Mouse (Mus musculus): ENCODE measurements around the gene Ms4a6c. TPM values are rescaled to one million over a fixed set of nuclear protein-coding genes. Genes with fewer than 3 reads are reported as not detected.
"Not testable (repeated sequence)": the region's sequence is repeated elsewhere in the genome, so short reads cannot be mapped to it uniquely, and the experiment has no call there.

Ms4a6c gene
- total RNA-seq, 4 experiments from 2014 or later: 0.76 to 5.8 (median 2.8) TPM

DNA sequence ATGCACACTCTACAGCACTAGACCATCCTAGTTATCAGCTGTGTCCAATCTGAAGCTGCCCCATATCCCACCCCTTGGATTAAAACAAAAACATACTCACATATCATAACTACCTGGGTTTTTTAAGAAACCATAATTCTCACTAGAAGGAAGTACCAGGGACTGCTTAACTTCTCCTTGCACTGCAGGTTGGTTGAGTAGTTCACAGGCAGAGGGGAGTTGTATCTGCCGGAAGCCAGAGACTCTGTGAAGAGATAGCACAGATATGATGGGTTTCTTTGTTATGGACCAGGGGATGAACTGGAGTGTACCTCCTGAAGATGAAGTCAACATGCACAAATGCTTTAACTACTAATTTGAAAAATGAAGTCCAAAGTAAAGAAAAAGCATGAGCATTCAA, 31.6 kb downstream of the Ms4a6c start:
- DNase-seq (ENCODE audit: low spot score in 2 of 2): no peak

DNA sequence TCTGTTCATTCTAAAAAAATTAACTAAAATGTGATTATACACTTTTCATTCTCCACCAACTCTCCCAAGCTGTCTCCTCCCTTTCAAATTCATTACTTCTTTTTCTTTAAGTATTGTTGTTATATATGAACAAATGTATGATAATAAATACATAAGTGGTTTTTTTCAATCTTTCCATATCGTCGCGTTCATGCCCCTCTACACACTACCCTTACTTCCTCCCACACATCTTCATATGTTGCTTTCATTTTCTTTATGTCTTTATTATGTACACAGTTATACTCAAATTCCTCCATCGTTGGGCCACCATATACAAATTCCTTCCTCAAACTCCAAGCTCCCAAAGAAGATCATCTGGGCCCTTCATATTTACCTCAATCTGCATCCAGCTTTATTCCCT, 32.2 kb downstream of the Ms4a6c start:
- DNase-seq (ENCODE audit: low spot score in 2 of 2): no peak

DNA sequence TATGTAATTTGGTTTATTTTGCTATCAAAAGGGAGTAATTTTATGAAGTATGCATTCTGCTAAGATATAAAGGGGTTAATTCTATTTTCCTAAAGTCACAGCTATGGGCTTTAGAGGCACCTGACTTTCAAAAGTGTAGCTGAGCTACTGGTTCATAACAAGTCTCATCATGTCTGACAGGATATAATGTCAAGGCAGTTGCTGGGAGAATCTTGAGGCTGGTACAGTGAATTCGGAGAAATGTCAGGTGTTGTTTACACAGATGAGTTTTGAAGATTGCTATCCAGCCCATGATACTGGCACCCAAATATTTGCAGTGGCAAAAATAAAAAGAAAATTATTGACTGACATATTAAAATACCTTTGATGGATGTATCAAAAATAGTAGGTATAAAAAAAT, 35.7 kb downstream of the Ms4a6c start:
- no peak for DNase-seq (ENCODE audit: low spot score in 2 of 2)

DNA sequence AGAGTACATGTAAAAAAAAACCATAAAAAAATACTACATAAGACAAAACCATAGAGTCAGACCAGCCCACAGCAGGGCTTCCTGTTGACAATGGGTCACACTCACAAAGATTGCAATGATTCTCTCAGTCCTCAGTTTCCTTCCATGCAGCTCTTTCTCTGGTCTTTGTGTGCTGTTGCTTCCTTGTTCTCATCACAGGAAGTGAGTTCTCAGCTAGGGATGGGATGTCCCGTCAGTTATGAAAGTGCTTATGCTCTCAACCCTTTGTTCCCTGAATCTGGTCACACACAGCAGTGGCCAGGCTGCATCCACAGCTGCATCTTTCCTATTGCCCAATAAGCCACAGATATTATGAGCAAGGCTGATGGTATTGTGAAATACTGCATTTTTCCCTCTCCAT, 44.3 kb downstream of the Ms4a6c start:
- DNase-seq (ENCODE audit: low spot score in 2 of 2): no peak

DNA sequence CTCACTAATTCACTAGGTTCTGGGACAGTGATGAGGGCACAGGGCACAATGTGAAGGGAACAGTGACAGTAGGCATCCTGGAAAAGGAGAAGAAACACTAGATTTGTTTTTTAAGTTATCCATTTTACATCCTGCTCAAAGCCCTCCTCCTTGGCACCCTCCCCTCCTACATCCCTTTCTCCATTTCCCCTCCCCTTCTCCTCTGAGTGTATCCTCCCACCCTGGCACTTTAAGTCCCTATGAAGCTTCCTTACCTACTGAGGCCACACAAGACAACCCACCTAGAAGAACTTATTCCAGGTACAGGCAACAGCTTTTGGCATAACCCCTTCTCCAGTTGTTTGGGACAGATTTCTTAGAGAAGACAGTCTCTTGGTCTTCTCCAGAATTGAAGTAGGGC, 47.1 kb downstream of the Ms4a6c start, which contains the start of gene Ms4a6b:
Ms4a6b (plus strand) TSS at position 267 of the 400 bp plus-strand sequence.
- no peak for DNase-seq (ENCODE audit: low spot score in 2 of 2)

DNA sequence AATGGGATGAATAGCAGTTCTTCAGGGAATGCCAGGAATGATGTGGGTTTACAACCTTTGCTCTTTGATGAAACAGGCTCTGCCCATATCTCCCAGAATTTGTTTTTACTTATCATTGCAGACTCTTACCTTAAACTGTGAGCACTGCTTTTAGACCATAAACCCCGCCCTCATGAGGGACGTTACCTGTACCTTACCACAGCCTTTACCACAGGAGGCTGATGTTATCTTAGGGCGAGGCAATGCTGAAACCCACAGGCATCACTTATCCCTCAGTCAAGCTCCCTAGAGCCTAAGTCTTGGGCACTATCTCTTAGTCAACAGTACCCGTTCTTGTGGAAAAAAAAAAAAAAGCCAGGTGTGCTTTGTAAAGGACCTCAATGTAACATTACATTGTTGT, 47.7 kb downstream of the Ms4a6c start:
- no peak for DNase-seq (ENCODE audit: low spot score in 2 of 2)

DNA sequence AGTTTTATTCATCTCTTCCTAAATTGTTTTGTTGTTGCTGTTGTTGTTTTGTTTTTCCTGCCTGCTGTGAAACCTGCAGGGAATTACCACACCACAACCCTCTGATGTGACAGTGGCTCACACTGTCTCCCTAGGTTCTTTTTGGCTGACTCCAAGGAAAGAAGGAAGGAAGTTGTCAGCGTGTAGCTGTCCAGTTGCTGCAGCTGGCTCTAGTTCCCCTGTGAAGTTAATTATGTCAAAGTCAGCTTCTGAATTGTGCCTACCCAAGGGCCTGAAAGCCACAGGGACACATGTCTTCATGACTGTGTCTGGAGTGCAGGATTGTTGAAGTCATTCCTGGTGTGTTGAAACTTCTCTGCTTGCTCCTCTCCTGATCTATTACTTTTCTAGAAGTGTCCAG, 48.2 kb downstream of the Ms4a6c start:
- not testable (repeated sequence) for DNase-seq (ENCODE audit: low spot score in 2 of 2)

DNA sequence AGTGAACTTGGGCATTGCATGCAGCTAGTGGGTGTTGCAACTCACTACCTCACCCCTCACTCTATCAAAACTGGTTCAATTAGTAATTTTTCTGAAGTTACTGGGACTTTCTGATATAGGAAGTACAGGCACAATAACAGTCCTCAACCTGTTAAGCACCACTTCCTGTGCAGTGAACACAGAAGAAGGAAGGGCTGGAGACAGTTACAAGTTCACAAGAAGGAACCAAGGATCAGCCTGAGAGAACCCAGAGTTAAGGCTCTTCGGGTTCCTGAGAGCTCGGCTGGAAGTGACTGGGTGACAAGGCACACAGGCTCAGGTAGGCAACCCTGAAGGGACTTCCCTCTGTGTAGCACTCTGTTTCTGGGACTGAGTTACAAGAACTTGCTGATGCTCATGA, 49.2 kb downstream of the Ms4a6c start:
- DNase-seq (ENCODE audit: low spot score in 2 of 2): not testable (repeated sequence)

DNA sequence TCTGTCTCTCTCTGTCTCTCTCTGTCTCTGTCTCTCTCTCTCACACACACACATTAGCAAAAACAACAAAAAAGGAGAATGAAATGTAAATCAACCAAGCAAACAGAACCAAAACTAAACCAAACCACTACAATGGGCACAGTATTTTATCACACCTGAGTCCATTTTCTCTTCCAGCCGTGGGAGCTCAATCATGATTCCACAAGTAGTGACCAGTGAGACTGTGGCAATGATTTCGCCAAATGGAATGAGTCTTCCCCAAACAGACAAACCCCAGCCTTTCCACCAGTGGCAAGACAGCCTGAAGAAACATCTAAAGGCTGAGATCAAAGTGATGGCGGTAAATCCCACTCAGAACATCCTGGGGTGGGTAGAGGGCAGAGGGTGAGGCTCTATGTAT, 51.0 kb downstream of the Ms4a6c start:
- DNase-seq (ENCODE audit: low spot score in 2 of 2): no peak

Other genes starting within 250 kb of the Ms4a6c start
- not detected for gene Ms4a12, start 236.9 kb upstream of the Ms4a6c start, total RNA-seq (2022)
- under 1 TPM in 1 of 4 experiments, not detected in 3; 0.09 TPM for gene Ms4a1, start 203.1 kb upstream of the Ms4a6c start, total RNA-seq (2022)
- gene Ms4a5, start 185.5 kb upstream of the Ms4a6c start, total RNA-seq (2022): not detected
- gene Ms4a14, start 154.9 kb upstream of the Ms4a6c start, total RNA-seq (2022): under 1 TPM in 1 of 4 experiments, not detected in 3; 0.10 TPM
- gene Ms4a7, start 133.2 kb upstream of the Ms4a6c start, total RNA-seq (2022): under 1 TPM in 2 of 4 experiments, not detected in 2; 0.18 to 0.50 TPM
- gene Ms4a4a, start 93.8 kb upstream of the Ms4a6c start, total RNA-seq (2022): 1 to 10 TPM in 1 of 4 experiments, under 1 TPM in 3; 0.47 to 1.1 (median 0.67) TPM
- gene Ms4a4c, start 64.6 kb upstream of the Ms4a6c start, total RNA-seq (2022): under 1 TPM in 1 of 4 experiments, not detected in 3; 0.82 TPM
- gene Ms4a4b, start 25.8 kb upstream of the Ms4a6c start, total RNA-seq (2022): under 1 TPM in 1 of 4 experiments, not detected in 3; 0.66 TPM
- under 1 TPM; 0.21 to 0.72 (median 0.54) TPM for gene Gm8369, start 16.6 kb downstream of the Ms4a6c start, total RNA-seq (2022)
- 1 to 10 TPM in 3 of 4 experiments, under 1 TPM in 1; 0.94 to 3.3 (median 2.2) TPM for gene Ms4a6b, start 47.1 kb downstream of the Ms4a6c start, total RNA-seq (2022)
- gene Ms4a4d, start 67.4 kb downstream of the Ms4a6c start, total RNA-seq (2022): not detected
- 1 to 10 TPM; 1.7 to 4.7 (median 2.7) TPM for gene Ms4a6d, start 135.5 kb downstream of the Ms4a6c start, total RNA-seq (2022)
- gene Ms4a2, start 154.4 kb downstream of the Ms4a6c start, total RNA-seq (2022): not detected
- gene Ms4a3, start 171.5 kb downstream of the Ms4a6c start, total RNA-seq (2022): under 1 TPM in 1 of 4 experiments, not detected in 3; 0.40 TPM
- gene Oosp2, start 191.2 kb downstream of the Ms4a6c start, total RNA-seq (2022): not detected
- gene Oosp1, start 221.8 kb downstream of the Ms4a6c start, total RNA-seq (2022): not detected
- not detected for gene Oosp3, start 227.7 kb downstream of the Ms4a6c start, total RNA-seq (2022)